Mouse (Mus musculus) cortical plate, adult 2 months (tissue): ENCODE results near the gene Ankrd7. TPM values are rescaled to one million over a fixed set of nuclear protein-coding genes. Genes with fewer than 3 reads are reported as not detected.
A peak's percentile ranks its signal among the peaks of the same experiment; 100 is the strongest.
"Not testable (repeated sequence)": the region's sequence is repeated elsewhere in the genome, so short reads cannot be mapped to it uniquely, and the experiment has no call there.

ENCODE experiments used
- H3K27ac ChIP-seq: fragments of 200-500 bp; 2 replicates; pipeline ENCODE4 v1.5.1; 2012; ENCODE audit warnings: low read length, control low read depth, inconsistent platforms; ENCODE audit not compliant: insufficient read depth
- H3K4me1 ChIP-seq: fragments of 200-500 bp; 2 replicates; pipeline ENCODE4 v1.6.1; 2011; ENCODE audit warnings: low read length; ENCODE audit not compliant: control insufficient read depth, insufficient read depth
- H3K4me3 ChIP-seq: fragments of 200-500 bp; 2 replicates; pipeline ENCODE4 v1.5.1; 2011; ENCODE audit warnings: mild to moderate bottlenecking, low read length, control low read depth; ENCODE audit not compliant: insufficient read depth
- CTCF ChIP-seq: fragments of 200-500 bp; IDR thresholded peaks from 2 replicates; pipeline ENCODE4 v1.5.1; 2011; ENCODE audit warnings: mild to moderate bottlenecking, control low read depth, low read length; ENCODE audit not compliant: insufficient read depth; ENCODE audit errors: extremely low read depth
- POLR2A ChIP-seq: fragments of 200-500 bp; IDR thresholded peaks from 2 replicates; pipeline ENCODE4 v1.6.1; 2011; ENCODE audit warnings: mild to moderate bottlenecking, low read length, control low read depth; ENCODE audit not compliant: insufficient read depth; ENCODE audit errors: extremely low read depth
- polyA plus RNA-seq: library from polyadenylated mRNA; depleted of rRNA; stranded (reverse); fragments of >200 nt; gene quantifications from 2 replicates; pipeline ENCODE4 v1.2.3, GENCODE M21; 2012; rRNA removed

The Ankrd7 gene
- 0.19 and 0.25 TPM in 2 replicates for polyA plus RNA-seq

DNA sequence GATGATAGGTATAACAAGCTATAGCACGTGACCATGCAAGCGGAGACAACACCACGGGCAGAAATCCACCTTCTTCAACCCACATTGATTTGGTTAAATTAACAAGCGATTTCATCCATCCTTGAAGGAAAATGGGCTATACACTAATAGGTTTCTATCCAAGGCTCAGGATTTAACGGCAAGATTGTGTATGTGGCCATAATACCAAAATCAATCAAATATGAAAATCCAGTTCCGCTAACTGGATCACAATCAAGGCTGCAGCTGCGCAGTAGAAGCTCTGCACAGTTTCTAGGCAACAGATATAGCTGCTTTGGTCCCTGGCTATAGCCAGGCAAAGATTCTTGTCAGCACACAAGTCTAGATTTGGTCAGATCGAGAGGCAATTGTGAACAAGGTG, at the start of gene Ankrd7:
Ankrd7 (plus strand) TSS at position 301 of the 400 bp plus-strand sequence.
- Histone ChIP-seq H3K27ac (no peak within 1 kb of the TSS), H3K4me3 (no peak within 1 kb of the TSS), H3K4me1 (no peaks in the 10 kb centered on the region)
- TF ChIP-seq POLR2A: no peak
- TF ChIP-seq CTCF: no peak

DNA sequence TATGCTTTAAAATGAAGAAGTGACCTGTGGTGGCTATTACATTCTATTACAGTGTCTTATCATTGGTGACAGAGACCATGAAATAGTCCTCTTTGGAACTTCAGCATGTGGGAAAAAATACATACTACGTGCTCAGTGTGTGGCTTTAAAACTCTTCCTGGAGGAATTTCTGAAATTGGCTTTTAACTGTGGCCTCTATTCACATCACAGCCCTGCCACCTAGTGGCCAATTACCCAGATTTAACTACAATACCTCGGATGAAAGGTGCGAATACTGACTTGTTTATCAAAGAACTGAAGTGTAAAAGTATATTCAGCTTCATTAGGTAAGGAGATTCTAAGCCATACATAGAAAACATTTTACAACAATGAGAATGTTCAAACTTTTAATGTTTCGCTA, 46.8 kb upstream of the Ankrd7 start:
- TF ChIP-seq POLR2A (no peak), CTCF (peak; percentile 64; the same call in 1 of the 2 replicates)
- no peak overlapping the region for H3K27ac ChIP-seq
- no peak overlapping the region for H3K4me3 ChIP-seq
- no peaks in the 10 kb centered on the region; the same call in 1 of the 2 replicates for H3K4me1 ChIP-seq

DNA sequence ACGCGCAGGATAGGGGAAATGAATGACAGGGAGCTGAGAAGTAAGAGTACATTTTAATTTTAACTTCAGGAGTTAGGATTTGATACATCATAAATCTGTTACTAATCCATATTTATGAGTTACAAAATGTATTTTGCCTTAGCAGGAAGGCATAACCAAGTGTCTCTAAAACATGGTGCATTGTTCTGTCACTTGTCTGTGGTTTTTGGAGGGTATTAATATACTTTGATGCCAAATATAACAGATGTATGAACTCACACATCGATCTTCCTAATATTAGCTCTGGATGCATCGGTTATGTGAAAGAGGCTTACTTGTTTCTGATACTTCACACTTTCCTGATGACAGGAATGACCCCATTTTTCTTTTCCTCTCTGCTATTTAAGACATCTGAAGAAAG, 45.9 kb upstream of the Ankrd7 start:
- no peaks in the 10 kb centered on the region; the same call in 1 of the 2 replicates for H3K4me1 ChIP-seq
- H3K27ac ChIP-seq: no peak overlapping the region
- no peak overlapping the region for H3K4me3 ChIP-seq
- TF ChIP-seq CTCF: no peak
- TF ChIP-seq POLR2A: no peak

DNA sequence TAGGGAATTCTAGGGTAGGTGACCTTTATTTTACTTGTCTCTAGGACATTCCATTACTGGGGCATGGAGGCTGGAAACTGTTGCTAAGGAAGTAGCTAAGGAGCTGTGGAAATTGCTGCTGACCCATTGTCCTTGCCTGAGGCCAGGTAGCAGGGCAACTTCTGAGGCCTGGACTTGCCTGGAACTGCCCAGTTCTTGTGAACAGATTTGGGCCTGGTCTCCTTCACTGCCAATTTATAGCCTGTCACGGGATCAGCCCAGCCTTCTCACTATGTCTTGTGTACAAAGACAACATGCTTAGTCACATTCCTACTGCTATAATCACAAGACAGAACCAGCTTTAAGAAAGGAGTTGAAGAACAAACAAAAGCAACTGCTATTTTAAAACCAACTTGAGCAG, 43.3 kb upstream of the Ankrd7 start:
- no peak for TF ChIP-seq POLR2A
- TF ChIP-seq CTCF: no peak
- Histone ChIP-seq H3K4me3 (no peak overlapping the region), H3K27ac (no peak overlapping the region), H3K4me1 (no peaks in the 10 kb centered on the region)

DNA sequence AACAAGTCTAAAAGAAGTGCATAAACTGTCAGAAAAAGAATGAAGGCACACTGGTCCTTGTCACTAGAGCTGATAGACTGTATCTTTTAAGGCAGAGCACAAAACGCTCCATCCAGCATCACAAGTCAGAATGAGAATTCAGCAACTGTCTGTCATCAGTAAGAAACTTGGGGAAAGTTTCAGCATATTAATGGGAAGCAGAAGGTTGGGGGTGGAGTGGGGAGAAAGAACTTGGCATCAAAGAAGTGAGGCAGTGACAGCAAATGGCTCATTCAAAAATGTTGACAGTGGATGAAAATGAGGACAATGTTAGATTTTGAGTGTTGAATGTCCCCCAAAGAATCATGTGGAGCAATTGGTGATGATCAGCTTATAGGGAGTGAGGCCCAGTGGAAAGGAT, 33.2 kb upstream of the Ankrd7 start:
- no peak overlapping the region for H3K27ac ChIP-seq
- TF ChIP-seq POLR2A (no peak), CTCF (no peak)
- no peaks in the 10 kb centered on the region; the same call in 1 of the 2 replicates for H3K4me1 ChIP-seq
- H3K4me3 ChIP-seq: no peak overlapping the region

DNA sequence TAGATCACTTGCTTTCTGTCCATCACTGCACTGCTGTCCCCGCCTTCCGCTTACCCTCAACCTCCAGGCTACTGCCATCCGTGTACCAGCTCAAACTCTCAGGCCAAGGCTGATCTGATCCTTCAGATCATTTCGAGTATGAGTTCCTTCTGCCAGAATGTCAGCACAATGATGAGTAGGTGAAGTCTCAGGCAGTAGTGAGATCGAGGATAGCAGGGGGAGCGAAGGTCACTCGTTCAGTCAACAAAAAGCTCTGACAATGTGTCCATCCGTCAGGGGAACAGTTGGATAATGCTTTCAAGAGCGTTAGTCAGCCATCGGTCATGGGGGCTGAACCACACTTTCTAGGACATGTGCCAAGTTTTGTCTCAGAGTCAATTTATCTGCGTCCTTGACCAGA, 21.6 kb upstream of the Ankrd7 start:
- not testable (repeated sequence) for H3K27ac ChIP-seq, H3K4me1 ChIP-seq, H3K4me3 ChIP-seq

DNA sequence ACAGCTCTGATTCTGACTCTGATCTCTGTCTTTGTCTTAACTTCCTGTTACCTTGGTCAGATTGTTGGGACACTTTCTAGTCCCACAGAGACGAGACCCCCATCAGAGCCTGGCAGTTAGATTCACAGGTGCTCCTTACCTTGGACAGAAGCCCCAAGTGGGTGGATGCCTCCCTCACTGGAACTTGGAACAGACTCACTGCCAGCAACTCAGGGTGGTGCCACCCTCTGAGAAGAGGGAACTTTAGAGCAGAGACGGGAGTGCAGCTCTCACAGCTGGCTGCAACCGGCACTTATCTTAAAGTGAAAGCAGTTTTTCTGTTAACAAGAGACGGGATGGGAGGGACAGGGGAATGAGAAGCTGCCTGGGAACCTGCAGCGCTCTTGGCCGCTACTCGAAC, 20.5 kb upstream of the Ankrd7 start:
- H3K27ac ChIP-seq, H3K4me1 ChIP-seq, H3K4me3 ChIP-seq: not testable (repeated sequence)

DNA sequence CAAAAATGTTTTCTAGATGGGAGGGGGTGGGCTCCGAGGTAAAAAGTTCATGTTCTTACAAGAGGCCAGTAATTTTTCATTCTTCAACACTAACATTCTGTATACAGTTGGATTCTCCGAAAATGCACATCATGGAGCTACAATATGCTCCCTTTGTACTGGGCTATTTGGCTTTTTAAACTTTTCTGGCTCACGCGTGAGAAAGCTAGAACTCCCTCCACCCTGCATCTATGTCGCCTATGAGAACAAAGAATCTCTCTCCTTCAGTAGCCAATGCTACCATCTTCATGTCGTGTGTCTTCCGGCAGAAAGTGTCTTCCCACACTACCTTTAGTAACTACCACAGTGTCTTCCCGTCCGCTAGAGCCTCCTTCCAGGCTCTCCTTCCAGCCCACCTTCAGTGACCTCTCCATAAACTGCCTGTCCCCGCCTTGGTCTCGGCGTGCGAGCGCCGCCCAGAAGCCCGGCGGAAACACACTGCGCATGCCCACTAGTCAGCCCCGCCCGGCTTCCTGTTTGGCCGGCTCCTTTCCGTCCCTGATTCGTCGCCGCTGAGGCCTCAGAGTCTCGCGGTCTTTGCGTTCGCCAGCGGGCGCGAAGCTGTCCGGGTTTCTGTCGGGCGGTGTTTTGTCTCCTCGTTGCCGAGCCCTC, 17.9 kb upstream of the Ankrd7 start, which contains the start of gene Lsm8:
Lsm8 (plus strand) TSS at position 529 of the 651 bp plus-strand sequence.
- peak within 1 kb of the TSS; percentile 48; the same call in 1 of the 2 replicates for H3K27ac ChIP-seq
- H3K4me1 ChIP-seq: peaks cover 2% of the 10 kb centered on the region; the same call in 1 of the 2 replicates
- peak within 1 kb of the TSS; percentile 52 for H3K4me3 ChIP-seq
- TF ChIP-seq POLR2A (peak; percentile 80), CTCF (no peak)

DNA sequence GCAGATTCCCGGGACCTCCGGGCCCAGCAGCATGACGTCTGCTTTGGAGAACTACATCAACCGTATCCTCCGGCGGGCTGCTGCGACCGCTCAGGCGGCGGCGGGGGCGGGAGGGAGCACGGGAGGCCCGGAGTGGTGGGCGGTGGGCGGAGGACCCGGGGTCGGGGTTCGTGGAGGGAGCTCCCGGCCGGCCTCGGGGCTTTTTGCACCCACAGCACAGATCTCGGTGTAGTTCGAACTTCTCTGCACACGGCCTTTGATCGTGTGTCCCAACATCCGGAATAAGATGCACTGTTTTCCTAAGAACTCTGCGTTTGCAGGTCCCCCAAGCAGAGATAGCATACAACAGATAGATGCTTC, 17.4 kb upstream of the Ankrd7 start:
- TF ChIP-seq POLR2A (no peak), CTCF (no peak)
- H3K27ac ChIP-seq: no peak overlapping the region

DNA sequence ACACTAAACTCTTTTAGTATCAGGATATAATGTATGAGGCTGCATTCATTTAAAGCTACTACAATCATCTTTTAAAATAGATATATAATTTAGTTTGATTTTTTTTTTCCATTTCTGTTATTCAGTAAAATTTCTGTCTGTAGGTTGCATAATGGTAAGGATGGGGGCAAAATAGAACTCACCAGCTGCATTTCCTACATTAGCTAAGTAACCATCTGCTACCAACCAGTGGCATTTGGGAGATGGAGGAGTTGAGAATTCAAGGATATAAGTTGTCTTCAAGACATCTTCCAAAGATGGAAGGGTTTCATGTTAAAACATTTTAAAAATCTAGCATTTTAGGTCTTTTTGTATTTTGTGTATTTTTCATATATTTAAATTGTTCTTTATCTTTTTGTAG, 10.8 kb upstream of the Ankrd7 start:
- no peak overlapping the region for H3K27ac ChIP-seq
- H3K4me1 ChIP-seq: 0 out of 2 replicates have a peak, but pooled peaks cover 1% of the 10 kb centered on the region
- no peak for TF ChIP-seq CTCF
- no peak for TF ChIP-seq POLR2A
- H3K4me3 ChIP-seq: no peak overlapping the region

More for the DNA sequence above, 17.4 kb upstream of the Ankrd7 start:
- Histone ChIP-seq H3K4me1 (peaks cover 2% of the 10 kb centered on the region; the same call in 1 of the 2 replicates), H3K4me3 (peak overlapping the region; percentile 52)

DNA sequence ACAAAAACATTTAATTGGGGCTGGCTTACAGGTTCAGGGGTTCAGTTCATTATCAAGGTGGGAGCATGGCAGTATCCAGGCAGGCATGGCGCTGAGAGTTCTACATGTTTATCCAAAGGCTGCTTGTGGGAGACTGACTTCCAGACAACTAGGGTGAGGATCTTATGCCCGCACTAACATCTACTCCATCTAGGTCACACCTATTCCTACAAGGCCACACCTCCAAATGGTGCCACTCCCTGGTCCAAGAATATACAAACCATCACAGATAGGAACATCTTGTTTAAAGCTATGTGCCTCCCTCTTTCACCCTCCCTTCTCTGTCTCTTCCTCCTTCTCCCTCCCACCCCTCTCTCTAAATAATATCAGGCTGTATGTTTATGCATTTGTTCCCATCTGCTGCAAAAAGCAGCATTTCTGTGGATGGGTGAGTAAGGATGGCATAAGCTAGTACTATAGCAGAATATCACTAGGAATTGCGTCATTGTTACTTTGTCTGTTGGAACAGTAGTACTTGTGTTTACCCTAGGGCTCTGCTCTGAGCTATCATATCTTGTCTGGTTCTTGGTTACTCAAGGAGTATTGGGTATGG, 9.5 kb upstream of the Ankrd7 start:
- peak overlapping the region; percentile 76; the same call in 1 of the 2 replicates for H3K27ac ChIP-seq
- H3K4me3 ChIP-seq: no peak overlapping the region
- TF ChIP-seq POLR2A: no peak
- 0 out of 2 replicates have a peak, but pooled peaks cover 1% of the 10 kb centered on the region for H3K4me1 ChIP-seq
